Mouse (Mus musculus): ENCODE results near the gene Arf3. TPM values are rescaled to one million over a fixed set of nuclear protein-coding genes. Genes with fewer than 3 reads are reported as not detected.

Gene Arf3
- polyA plus RNA-seq, 1 experiment from 2014 or later: 63.3 TPM

- no peak for ATAC-seq (ENCODE audit: low FRiP score, low TSS enrichment)
- peaks cover 6% of the 10 kb centered on the region for H3K4me1 ChIP-seq (ENCODE audit: control insufficient read depth, insufficient read depth, low read length)
- H3K27ac ChIP-seq (replicated peaks; ENCODE audit: low read depth, low read length): no peak overlapping the region
- no peak overlapping the region for H3K9ac ChIP-seq (replicated peaks; ENCODE audit: low read length)
- no peak overlapping the region for H3K4me2 ChIP-seq (ENCODE audit: low read length)
- peaks cover 17% of the 10 kb centered on the region; the same call in 1 of the 2 replicates for H3K27me3 ChIP-seq (ENCODE audit: control insufficient read depth, insufficient read depth, low read length)
- no peak for DNase-seq
- WGBS: 73% methylated on average over 4 of the region's 4 CpGs
- H3K9me3 ChIP-seq (ENCODE audit: control insufficient read depth, low read length): no peaks in the 10 kb centered on the region
- H3K36me3 ChIP-seq (ENCODE audit: control insufficient read depth, insufficient read depth, low read length): no peaks in the 10 kb centered on the region
- no peak overlapping the region for H3K4me3 ChIP-seq (replicated peaks; ENCODE audit: low read depth, low read length)
These were observed 36.9 kb downstream of the Arf3 start for GRCm38 (mm10) chr15:98726079-98726478.

- H3K9ac ChIP-seq (replicated peaks; ENCODE audit: low read length): no peak overlapping the region
- no peaks in the 10 kb centered on the region for H3K36me3 ChIP-seq (ENCODE audit: control insufficient read depth, insufficient read depth, low read length)
- peak overlapping the region; percentile 22 for H3K4me2 ChIP-seq (ENCODE audit: low read length)
- H3K9me3 ChIP-seq (ENCODE audit: control insufficient read depth, low read length): no peaks in the 10 kb centered on the region
- no peak overlapping the region for H3K27ac ChIP-seq (replicated peaks; ENCODE audit: low read depth, low read length)
- H3K27me3 ChIP-seq (ENCODE audit: control insufficient read depth, insufficient read depth, low read length): peaks cover 17% of the 10 kb centered on the region; the same call in 1 of the 2 replicates
- ATAC-seq (ENCODE audit: low FRiP score, low TSS enrichment) (no peak), DNase-seq (no peak)
- H3K4me3 ChIP-seq (replicated peaks; ENCODE audit: low read depth, low read length): no peak overlapping the region
- H3K4me1 ChIP-seq (ENCODE audit: control insufficient read depth, insufficient read depth, low read length): peaks cover 6% of the 10 kb centered on the region
- WGBS: 25% methylated on average over 19 of the region's 19 CpGs
These were observed 38.6 kb downstream of the Arf3 start for GRCm38 (mm10) chr15:98724441-98724840.

- H3K36me3 ChIP-seq (ENCODE audit: control insufficient read depth, insufficient read depth, low read length): no peaks in the 10 kb centered on the region
- H3K4me1 ChIP-seq (ENCODE audit: control insufficient read depth, insufficient read depth, low read length): peaks cover 6% of the 10 kb centered on the region
- ATAC-seq (ENCODE audit: low FRiP score, low TSS enrichment) (no peak), DNase-seq (no peak)
- H3K27ac ChIP-seq (replicated peaks; ENCODE audit: low read depth, low read length): no peak overlapping the region
- H3K9ac ChIP-seq (replicated peaks; ENCODE audit: low read length): no peak overlapping the region
- 71% methylated on average over 14 of the region's 14 CpGs for WGBS
- no peak overlapping the region for H3K4me3 ChIP-seq (replicated peaks; ENCODE audit: low read depth, low read length)
- peaks cover 17% of the 10 kb centered on the region; the same call in 1 of the 2 replicates for H3K27me3 ChIP-seq (ENCODE audit: control insufficient read depth, insufficient read depth, low read length)
- no peak overlapping the region for H3K4me2 ChIP-seq (ENCODE audit: low read length)
- no peaks in the 10 kb centered on the region for H3K9me3 ChIP-seq (ENCODE audit: control insufficient read depth, low read length)
These were observed 40.2 kb downstream of the Arf3 start for GRCm38 (mm10) chr15:98722854-98723253.

- Histone ChIP-seq H3K27me3 (ENCODE audit: control insufficient read depth, insufficient read depth, low read length) (peaks cover 17% of the 10 kb centered on the region; the same call in 1 of the 2 replicates), H3K9ac (replicated peaks; ENCODE audit: low read length) (no peak overlapping the region), H3K27ac (replicated peaks; ENCODE audit: low read depth, low read length) (no peak overlapping the region), H3K4me2 (ENCODE audit: low read length) (no peak overlapping the region), H3K4me3 (replicated peaks; ENCODE audit: low read depth, low read length) (no peak overlapping the region), H3K4me1 (ENCODE audit: control insufficient read depth, insufficient read depth, low read length) (no peaks in the 10 kb centered on the region), H3K36me3 (ENCODE audit: control insufficient read depth, insufficient read depth, low read length) (no peaks in the 10 kb centered on the region), H3K9me3 (ENCODE audit: control insufficient read depth, low read length) (no peaks in the 10 kb centered on the region)
- WGBS: 83% methylated on average over 8 of the region's 8 CpGs
- ATAC-seq (ENCODE audit: low FRiP score, low TSS enrichment): no peak
- no peak for DNase-seq
These were observed 40.8 kb downstream of the Arf3 start for GRCm38 (mm10) chr15:98722191-98722590.

GRCm38 (mm10) chr15:98717301-98717700, 45.7 kb downstream of the Arf3 start:
- 69% methylated on average over 16 of the region's 16 CpGs for WGBS
- no peaks in the 10 kb centered on the region for H3K36me3 ChIP-seq (ENCODE audit: control insufficient read depth, insufficient read depth, low read length)
- no peaks in the 10 kb centered on the region for H3K4me1 ChIP-seq (ENCODE audit: control insufficient read depth, insufficient read depth, low read length)
- no peak overlapping the region for H3K4me3 ChIP-seq (replicated peaks; ENCODE audit: low read depth, low read length)
- DNase-seq: no peak
- no peak for ATAC-seq (ENCODE audit: low FRiP score, low TSS enrichment)
- H3K27ac ChIP-seq (replicated peaks; ENCODE audit: low read depth, low read length): no peak overlapping the region
- no peak overlapping the region for H3K4me2 ChIP-seq (ENCODE audit: low read length)
- no peaks in the 10 kb centered on the region for H3K27me3 ChIP-seq (ENCODE audit: control insufficient read depth, insufficient read depth, low read length)
- H3K9me3 ChIP-seq (ENCODE audit: control insufficient read depth, low read length): no peaks in the 10 kb centered on the region
- no peak overlapping the region for H3K9ac ChIP-seq (replicated peaks; ENCODE audit: low read length)

GRCm38 (mm10) chr15:98714230-98714652, 48.8 kb downstream of the Arf3 start:
- DNase-seq: no peak
- no peak overlapping the region for H3K4me3 ChIP-seq (replicated peaks; ENCODE audit: low read depth, low read length)
- no peak overlapping the region for H3K27ac ChIP-seq (replicated peaks; ENCODE audit: low read depth, low read length)
- no peak overlapping the region for H3K4me2 ChIP-seq (ENCODE audit: low read length)
- no peaks in the 10 kb centered on the region for H3K36me3 ChIP-seq (ENCODE audit: control insufficient read depth, insufficient read depth, low read length)
- 74% methylated on average over 5 of the region's 5 CpGs for WGBS
- no peaks in the 10 kb centered on the region for H3K4me1 ChIP-seq (ENCODE audit: control insufficient read depth, insufficient read depth, low read length)
- no peaks in the 10 kb centered on the region for H3K9me3 ChIP-seq (ENCODE audit: control insufficient read depth, low read length)
- ATAC-seq (ENCODE audit: low FRiP score, low TSS enrichment): no peak
- no peak overlapping the region for H3K9ac ChIP-seq (replicated peaks; ENCODE audit: low read length)
- H3K27me3 ChIP-seq (ENCODE audit: control insufficient read depth, insufficient read depth, low read length): no peaks in the 10 kb centered on the region

- H3K4me3 ChIP-seq (replicated peaks; ENCODE audit: low read depth, low read length): no peak overlapping the region
- ATAC-seq (ENCODE audit: low FRiP score, low TSS enrichment) (no peak), DNase-seq (peak; percentile 80)
- no peaks in the 10 kb centered on the region for H3K4me1 ChIP-seq (ENCODE audit: control insufficient read depth, insufficient read depth, low read length)
- 17% methylated on average over 9 of the region's 9 CpGs for WGBS
- H3K4me2 ChIP-seq (ENCODE audit: low read length): no peak overlapping the region
- no peak overlapping the region for H3K27ac ChIP-seq (replicated peaks; ENCODE audit: low read depth, low read length)
- no peaks in the 10 kb centered on the region for H3K9me3 ChIP-seq (ENCODE audit: control insufficient read depth, low read length)
- no peak overlapping the region for H3K9ac ChIP-seq (replicated peaks; ENCODE audit: low read length)
- no peaks in the 10 kb centered on the region for H3K27me3 ChIP-seq (ENCODE audit: control insufficient read depth, insufficient read depth, low read length)
- H3K36me3 ChIP-seq (ENCODE audit: control insufficient read depth, insufficient read depth, low read length): no peaks in the 10 kb centered on the region
These were observed 52.6 kb downstream of the Arf3 start for GRCm38 (mm10) chr15:98710442-98710841.

GRCm38 (mm10) chr15:98707766-98708372, 55.1 kb downstream of the Arf3 start, which contains the start of gene Ccdc65:
TSS of gene Ccdc65 (plus strand) at chr15:98708207.
- no peak for ATAC-seq (ENCODE audit: low FRiP score, low TSS enrichment)
- Histone ChIP-seq H3K4me1 (ENCODE audit: control insufficient read depth, insufficient read depth, low read length) (no peaks in the 10 kb centered on the region), H3K36me3 (ENCODE audit: control insufficient read depth, insufficient read depth, low read length) (no peaks in the 10 kb centered on the region), H3K27me3 (ENCODE audit: control insufficient read depth, insufficient read depth, low read length) (no peaks in the 10 kb centered on the region), H3K9me3 (ENCODE audit: control insufficient read depth, low read length) (no peaks in the 10 kb centered on the region), H3K4me3 (replicated peaks; ENCODE audit: low read depth, low read length) (peak within 1 kb of the TSS; percentile 35), H3K9ac (replicated peaks; ENCODE audit: low read length) (peak within 1 kb of the TSS; percentile 26; the same call in 1 of the 2 replicates), H3K27ac (replicated peaks; ENCODE audit: low read depth, low read length) (no peak within 1 kb of the TSS), H3K4me2 (ENCODE audit: low read length) (peak within 1 kb of the TSS; percentile 60)
- peak; percentile 92 for DNase-seq
- WGBS: 20% methylated on average over 16 of the region's 16 CpGs

- H3K4me2 ChIP-seq (ENCODE audit: low read length): no peak overlapping the region
- H3K9ac ChIP-seq (replicated peaks; ENCODE audit: low read length): no peak overlapping the region
- H3K9me3 ChIP-seq (ENCODE audit: control insufficient read depth, low read length): no peaks in the 10 kb centered on the region
- H3K27me3 ChIP-seq (ENCODE audit: control insufficient read depth, insufficient read depth, low read length): peaks cover 13% of the 10 kb centered on the region; the same call in 1 of the 2 replicates
- H3K4me3 ChIP-seq (replicated peaks; ENCODE audit: low read depth, low read length): no peak overlapping the region
- H3K27ac ChIP-seq (replicated peaks; ENCODE audit: low read depth, low read length): no peak overlapping the region
- WGBS: 68% methylated on average over 9 of the region's 9 CpGs
- no peak for DNase-seq
- H3K4me1 ChIP-seq (ENCODE audit: control insufficient read depth, insufficient read depth, low read length): 0 out of 2 replicates have a peak, but pooled peaks cover 4% of the 10 kb centered on the region
- no peaks in the 10 kb centered on the region for H3K36me3 ChIP-seq (ENCODE audit: control insufficient read depth, insufficient read depth, low read length)
- ATAC-seq (ENCODE audit: low FRiP score, low TSS enrichment): no peak
These were observed 58.7 kb downstream of the Arf3 start for GRCm38 (mm10) chr15:98704312-98704711.
